Mouse (Mus musculus) C2C12 (cell line): ENCODE results near the gene Pla2g12b.

Source experiments
- CEBPB ChIP-seq: IDR thresholded peaks from one replicate; pipeline ENCODE4 v1.6.1; 2011; ENCODE audit warnings: low read depth, mild to moderate bottlenecking, control low read depth, moderate library complexity
- CTCF ChIP-seq: IDR thresholded peaks from one replicate; pipeline ENCODE4 v1.5.1; 2011; ENCODE audit not compliant: control insufficient read depth, insufficient read depth, insufficient read length
- FOSL1 ChIP-seq: IDR thresholded peaks from one replicate; pipeline ENCODE4 v1.8.0; 2011; ENCODE audit warnings: mild to moderate bottlenecking, low read length; ENCODE audit not compliant: poor library complexity, insufficient read depth, severe bottlenecking
- MYOD1 ChIP-seq: IDR thresholded peaks from one replicate; pipeline ENCODE4 v1.6.1; 2011; ENCODE audit warnings: low read depth; ENCODE audit not compliant: control insufficient read depth, insufficient read length
- MYOG ChIP-seq: IDR thresholded peaks from one replicate; pipeline ENCODE4 v1.6.1; 2011; ENCODE audit not compliant: control insufficient read depth, insufficient read length; ENCODE audit errors: extremely low read depth
- USF1 ChIP-seq: IDR thresholded peaks from one replicate; pipeline ENCODE4 v1.6.1; 2011; ENCODE audit warnings: low read depth, mild to moderate bottlenecking, control low read depth, moderate library complexity

- TF ChIP-seq CTCF (no peak), MYOD1 (no peak), CEBPB (no peak), MYOG (no peak), USF1 (no peak), FOSL1 (no peak)
Observed at GRCm38 (mm10) chr10:59358744-59359143, 44.7 kb upstream of the Pla2g12b start.
